Mouse (Mus musculus) frontal cortex, postnatal 25 days (tissue): ENCODE results near the gene Tex13b.
"Not testable (repeated sequence)": the region's sequence is repeated elsewhere in the genome, so short reads cannot be mapped to it uniquely, and the experiment has no call there.

Experiments used
- DNase-seq, 2 experiments: peaks; one replicate each; pipeline ENCODE4 v3.0.0; 2022; ENCODE audit warnings: low spot score in 2 of 2

Gene Tex13b

DNA sequence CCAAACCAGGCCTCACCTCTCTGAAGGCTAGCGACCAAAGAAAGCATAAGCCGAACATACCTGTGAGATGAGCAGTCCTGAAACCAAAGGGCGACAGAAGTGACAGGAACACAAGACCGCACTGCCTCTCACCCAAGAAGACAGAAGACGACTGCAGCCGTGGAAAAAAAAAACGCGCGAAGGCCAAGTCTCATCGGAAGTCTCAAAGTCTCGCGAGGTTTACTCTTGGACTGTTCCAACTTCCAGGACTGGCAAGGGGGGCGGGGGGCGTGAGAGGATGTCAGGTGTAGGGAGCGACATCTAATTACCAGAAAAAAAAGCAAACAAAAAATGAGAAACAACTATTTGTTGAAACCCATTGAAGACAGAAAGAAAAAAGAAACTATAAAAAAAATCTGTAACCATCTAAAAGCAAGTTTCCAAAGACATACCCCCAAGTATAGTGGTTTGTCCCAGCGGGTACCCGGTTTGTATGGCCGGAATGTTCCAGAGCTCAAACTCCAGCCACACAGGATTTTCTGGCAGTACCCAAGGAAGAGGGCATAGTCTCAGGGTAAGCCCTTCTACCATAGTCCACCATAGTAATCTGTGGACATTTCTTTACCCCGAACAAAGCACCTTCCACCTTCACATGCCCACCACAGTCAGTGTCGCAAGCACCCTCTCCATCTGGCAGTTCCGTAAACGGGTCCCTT lies at the start of gene Tex13b:
TSS of gene Tex13b (minus strand) at position 122 of the 695 bp plus-strand sequence.
- DNase-seq: no peak

DNA sequence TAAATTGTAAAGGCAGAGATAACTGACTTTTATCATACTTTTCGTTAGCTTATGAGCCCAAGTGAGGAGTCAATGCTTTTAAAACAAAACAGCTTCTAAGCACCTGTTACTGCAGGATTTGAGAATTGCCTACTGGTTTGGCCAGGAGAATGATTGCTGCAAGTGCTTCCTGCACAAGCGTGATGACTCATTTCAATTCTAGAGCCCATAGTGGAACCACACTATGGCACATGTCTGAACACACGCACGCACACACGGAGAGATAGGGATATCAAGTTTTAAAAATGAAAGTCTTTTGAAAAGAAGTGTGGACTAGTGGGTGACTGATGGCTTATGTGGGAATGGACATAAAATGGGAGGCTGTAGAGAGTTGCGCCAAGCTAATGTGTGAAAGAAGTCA lies 49.5 kb upstream of the Tex13b start:
- DNase-seq: no peak

DNA sequence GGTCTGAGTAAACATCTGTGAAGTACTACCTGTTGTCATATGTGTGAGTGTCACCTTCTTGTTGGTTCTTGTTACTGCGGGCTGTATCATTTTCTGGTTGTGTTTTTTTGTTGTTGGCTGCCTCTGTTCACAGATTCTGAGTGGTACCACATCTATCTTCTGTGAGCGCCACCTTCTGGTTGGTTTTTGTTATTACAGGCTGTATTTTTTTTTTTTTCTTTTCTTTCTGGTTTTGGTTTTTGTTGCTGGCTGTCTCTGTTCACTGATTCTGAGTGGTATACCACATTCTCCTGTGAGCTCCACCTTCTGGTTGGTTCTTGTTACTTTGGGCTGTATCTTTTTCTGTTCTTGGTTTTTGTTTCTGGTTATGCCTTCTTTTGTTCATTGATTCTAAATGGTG lies 44.2 kb upstream of the Tex13b start:
- no peak for DNase-seq

DNA sequence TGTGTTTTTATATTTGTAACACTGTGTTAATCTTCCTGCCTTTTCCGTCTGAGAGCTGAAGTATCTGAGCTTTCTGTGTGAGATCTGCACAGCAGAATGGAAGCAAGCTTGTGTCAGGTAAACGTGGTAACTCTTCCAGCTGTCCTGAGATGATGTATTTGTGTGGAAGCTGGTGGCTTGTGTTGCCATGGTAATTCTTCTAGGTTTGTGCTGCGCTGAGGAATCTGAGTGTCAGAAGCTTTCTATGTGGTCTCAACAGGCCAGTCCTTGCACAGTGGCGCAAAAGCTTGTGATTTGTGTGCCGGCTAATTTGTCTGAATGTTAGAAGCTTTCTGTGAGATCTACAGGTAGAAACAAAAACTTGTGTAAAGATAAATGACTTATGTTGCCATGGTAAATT lies 43.8 kb upstream of the Tex13b start:
- DNase-seq: not testable (repeated sequence)

DNA sequence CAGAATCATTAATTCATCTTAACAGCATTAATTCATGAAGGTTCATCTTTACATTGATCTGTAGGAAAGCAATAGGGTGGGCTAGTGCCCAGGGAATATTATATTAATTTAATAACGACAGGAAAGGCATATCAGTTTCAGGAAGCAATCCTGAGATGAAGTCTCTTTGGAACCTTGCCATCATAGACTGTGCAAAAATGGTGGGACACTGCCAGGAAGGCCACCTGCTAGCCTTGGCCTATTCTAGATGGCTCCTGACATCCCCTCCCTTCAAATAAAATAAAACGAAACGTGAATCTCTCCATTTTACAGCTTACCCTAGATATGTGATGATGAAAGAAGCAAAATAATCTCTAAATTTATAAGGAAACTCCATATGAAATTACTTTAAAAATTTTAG lies 41.3 kb upstream of the Tex13b start:
- no peak for DNase-seq

DNA sequence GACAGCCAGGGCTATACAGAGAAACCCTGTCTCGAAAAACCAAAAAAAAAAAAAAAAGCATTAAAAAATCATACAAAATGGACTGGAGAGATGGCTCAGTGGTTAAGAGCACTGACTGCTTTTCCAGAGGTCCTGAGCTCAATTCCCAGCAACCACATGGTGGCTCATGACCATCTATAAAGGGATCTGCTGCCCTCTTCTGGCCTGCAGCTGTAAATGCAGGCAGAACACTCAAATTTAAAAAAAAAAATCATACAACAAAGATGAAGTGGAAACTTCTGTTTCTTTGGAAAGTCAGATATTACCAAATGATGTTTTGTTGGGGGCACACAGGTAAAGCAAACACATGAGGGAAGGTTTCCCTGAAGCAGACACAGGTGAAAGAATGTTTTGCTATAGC lies 32.2 kb upstream of the Tex13b start:
- not testable (repeated sequence) for DNase-seq

DNA sequence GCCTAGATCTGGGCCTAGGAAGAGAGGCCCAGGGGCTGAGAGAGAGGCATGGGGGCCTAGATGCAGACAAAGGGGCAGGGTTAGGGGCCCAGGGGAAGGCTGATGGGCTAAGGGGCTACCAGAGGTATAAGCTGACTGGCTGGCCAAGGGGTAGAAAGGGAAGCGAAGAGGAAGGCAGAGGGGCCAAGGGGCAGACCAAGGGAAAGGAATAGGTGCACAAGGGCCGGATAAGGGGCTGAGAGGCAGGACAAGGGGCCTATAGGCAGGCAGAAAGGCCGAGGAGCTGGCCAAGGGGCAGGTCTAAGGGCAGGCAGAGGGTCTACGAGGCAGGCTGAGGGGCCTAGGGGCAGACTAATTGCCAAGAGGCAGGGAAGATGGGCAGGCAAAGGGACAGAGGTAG lies 26.7 kb upstream of the Tex13b start:
- no peak for DNase-seq

DNA sequence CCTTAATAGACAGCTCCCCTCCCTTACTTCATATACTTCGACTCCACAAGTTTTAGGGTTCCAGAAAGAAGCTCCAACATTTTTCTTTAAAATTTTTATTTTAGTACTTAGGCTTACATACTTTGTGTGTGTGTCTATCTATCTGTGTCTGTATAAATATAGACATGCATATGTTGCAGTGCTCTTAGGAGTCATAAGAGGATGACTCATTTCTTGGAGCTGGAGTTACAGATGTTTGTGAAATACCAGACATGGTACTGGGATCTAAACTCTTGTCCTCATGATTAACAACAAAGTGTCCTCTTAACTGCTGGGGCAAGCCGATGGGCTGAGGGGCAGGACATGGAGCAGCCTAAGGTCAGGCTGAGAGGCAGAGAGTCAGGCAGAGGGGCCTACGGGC lies 24.8 kb upstream of the Tex13b start:
- DNase-seq: no peak

DNA sequence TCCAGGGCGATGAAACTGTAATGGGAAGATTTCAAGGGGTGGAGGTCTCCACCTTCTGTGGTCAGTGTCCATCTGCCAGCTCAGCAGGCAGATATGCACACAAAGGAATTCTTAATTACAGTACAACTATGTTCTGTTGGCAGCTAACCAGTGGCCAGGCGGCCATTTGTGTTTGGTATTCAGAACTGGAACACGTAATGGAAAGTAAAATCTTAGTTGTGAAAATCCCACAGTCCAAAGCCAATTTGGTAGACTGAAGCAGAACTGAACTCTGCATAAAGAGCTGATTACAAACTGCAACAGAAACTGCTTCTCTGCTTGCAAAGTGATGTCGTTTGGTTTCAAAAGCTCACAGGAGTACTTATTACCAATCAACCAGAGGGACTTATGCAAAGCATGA lies 18.5 kb upstream of the Tex13b start:
- no peak for DNase-seq

DNA sequence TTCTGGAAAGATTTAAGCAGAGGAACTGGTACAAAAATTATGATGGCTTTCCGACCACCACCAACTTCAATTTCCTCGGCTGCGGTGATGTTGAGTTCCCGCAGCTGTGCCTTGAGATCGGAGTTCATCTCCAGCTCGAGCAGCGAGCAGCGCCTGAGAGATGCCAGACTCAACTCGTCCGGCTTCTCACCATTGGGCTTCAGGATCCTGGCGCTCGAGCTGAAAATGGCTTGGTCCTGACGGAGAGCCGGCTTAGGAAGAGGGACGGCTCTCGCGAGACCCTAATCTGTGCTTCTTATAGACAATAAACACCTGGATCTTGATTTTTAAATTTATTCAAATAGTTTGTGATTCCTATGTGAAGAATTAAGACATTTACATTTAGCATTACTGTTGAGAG lies 9.1 kb upstream of the Tex13b start:
- no peak for DNase-seq

DNA sequence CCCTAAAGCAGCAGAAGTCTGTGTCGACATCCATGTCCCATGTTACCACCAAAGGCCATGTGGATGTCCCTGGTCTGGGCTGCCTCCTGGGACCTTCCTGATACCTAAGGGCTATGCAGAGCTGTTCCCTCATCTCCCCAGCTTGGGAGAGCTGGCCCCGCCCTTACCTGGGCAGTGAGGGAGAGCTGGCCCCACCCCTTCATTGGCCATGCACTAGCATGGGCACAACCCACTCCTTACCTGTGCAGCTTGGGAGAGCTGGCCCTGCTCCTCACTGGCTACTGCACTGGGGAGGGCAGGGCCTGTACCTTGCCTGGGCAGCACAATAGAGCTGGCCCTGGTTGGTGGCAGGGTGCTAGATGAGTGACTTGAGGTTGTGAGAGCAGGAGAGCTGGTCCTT lies 7.9 kb downstream of the Tex13b start:
- DNase-seq: no peak

DNA sequence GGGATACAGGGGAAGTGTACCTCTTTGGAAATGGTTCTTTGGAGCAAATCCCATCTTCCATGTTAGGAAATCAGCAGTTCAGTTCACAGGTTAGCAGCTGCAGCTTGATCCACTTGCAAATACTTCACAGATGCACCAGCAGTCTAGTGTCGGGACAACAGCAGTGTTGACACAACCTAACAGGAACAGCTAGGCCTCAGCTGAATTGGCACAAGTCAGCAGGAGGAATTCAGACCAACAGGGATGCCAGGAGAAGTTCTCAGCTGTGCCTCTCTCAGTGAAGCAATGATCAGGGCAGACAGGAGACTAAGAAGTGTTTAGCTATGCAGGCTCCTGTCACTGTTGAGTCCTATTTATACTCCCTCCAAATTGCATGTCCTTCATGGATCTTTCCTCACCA lies 43.4 kb downstream of the Tex13b start:
- DNase-seq: no peak
